Mouse (Mus musculus): ENCODE measurements around the gene Trim27. TPM values are rescaled to one million over a fixed set of nuclear protein-coding genes. Genes with fewer than 3 reads are reported as not detected.

Gene Trim27
- polyA plus RNA-seq (2015; fragmentation: Nextera tagmentation; extraction: Ambion mirVana) = 76.1 and 94.7 TPM in 2 replicates

- peak within 1 kb of the TSS; percentile 100 for H3K4me3 ChIP-seq (replicated peaks)
- H3K9me3 ChIP-seq (replicated peaks) = no peaks in the 10 kb centered on the region
- H3K9ac ChIP-seq (replicated peaks) = peak within 1 kb of the TSS; percentile 84
- 0% methylated on average over 15 of the region's 15 CpGs for WGBS
- H3K4me1 ChIP-seq = peaks cover 38% of the 10 kb centered on the region
- ATAC-seq (ENCODE audit: low FRiP score) = peak; percentile 43
- H3K27me3 ChIP-seq (replicated peaks) = no peaks in the 10 kb centered on the region
- H3K4me2 ChIP-seq = peak within 1 kb of the TSS; percentile 84
- peaks cover 20% of the 10 kb centered on the region for H3K36me3 ChIP-seq
- H3K27ac ChIP-seq (replicated peaks) = peak within 1 kb of the TSS; percentile 97
Measured at GRCm38 (mm10) chr13:21179367-21179723, at the start of gene Trim27. Gene Trim27 (plus strand): TSS chr13:21179445.

GRCm38 (mm10) chr13:21142421-21142820, 36.8 kb upstream of the Trim27 start:
- Histone ChIP-seq H3K27me3 (replicated peaks) (no peaks in the 10 kb centered on the region), H3K36me3 (no peaks in the 10 kb centered on the region), H3K4me2 (no peak overlapping the region), H3K9ac (replicated peaks) (no peak overlapping the region), H3K4me1 (no peaks in the 10 kb centered on the region), H3K4me3 (replicated peaks) (no peak overlapping the region), H3K9me3 (replicated peaks) (no peaks in the 10 kb centered on the region), H3K27ac (replicated peaks) (no peak overlapping the region)
- 47% methylated on average over 8 of the region's 8 CpGs for WGBS
- ATAC-seq (ENCODE audit: low FRiP score) = no peak

GRCm38 (mm10) chr13:21145767-21146166, 33.5 kb upstream of the Trim27 start, which contains the start of gene Olfr1368:
Gene Olfr1368 (minus strand): TSS chr13:21145867.
- H3K36me3 ChIP-seq = no peaks in the 10 kb centered on the region
- H3K4me2 ChIP-seq = no peak within 1 kb of the TSS
- H3K27ac ChIP-seq (replicated peaks) = no peak within 1 kb of the TSS
- no peaks in the 10 kb centered on the region for H3K4me1 ChIP-seq
- ATAC-seq (ENCODE audit: low FRiP score) = no peak
- 79% methylated on average over 4 of the region's 4 CpGs for WGBS
- no peak within 1 kb of the TSS for H3K4me3 ChIP-seq (replicated peaks)
- no peaks in the 10 kb centered on the region for H3K9me3 ChIP-seq (replicated peaks)
- no peak within 1 kb of the TSS for H3K9ac ChIP-seq (replicated peaks)
- no peaks in the 10 kb centered on the region for H3K27me3 ChIP-seq (replicated peaks)

- Histone ChIP-seq H3K4me2 (no peak overlapping the region), H3K4me1 (peaks cover 10% of the 10 kb centered on the region), H3K4me3 (replicated peaks) (no peak overlapping the region), H3K9me3 (replicated peaks) (no peaks in the 10 kb centered on the region), H3K9ac (replicated peaks) (no peak overlapping the region), H3K36me3 (no peaks in the 10 kb centered on the region), H3K27me3 (replicated peaks) (no peaks in the 10 kb centered on the region), H3K27ac (replicated peaks) (no peak overlapping the region)
- 90% methylated on average over 5 of the region's 5 CpGs for WGBS
- no peak for ATAC-seq (ENCODE audit: low FRiP score)
Measured at GRCm38 (mm10) chr13:21155888-21156287, 23.4 kb upstream of the Trim27 start.

- Histone ChIP-seq H3K9ac (replicated peaks) (no peak overlapping the region), H3K4me1 (peaks cover 13% of the 10 kb centered on the region), H3K27me3 (replicated peaks) (no peaks in the 10 kb centered on the region), H3K27ac (replicated peaks) (no peak overlapping the region), H3K4me3 (replicated peaks) (peak overlapping the region; percentile 71), H3K36me3 (no peaks in the 10 kb centered on the region), H3K4me2 (peak overlapping the region; percentile 92), H3K9me3 (replicated peaks) (no peaks in the 10 kb centered on the region)
- no peak for ATAC-seq (ENCODE audit: low FRiP score)
- 8% methylated on average over 9 of the region's 9 CpGs for WGBS
Measured at GRCm38 (mm10) chr13:21158071-21158470, 21.2 kb upstream of the Trim27 start.

- Histone ChIP-seq H3K4me3 (replicated peaks) (peak overlapping the region; percentile 71), H3K27ac (replicated peaks) (no peak overlapping the region), H3K27me3 (replicated peaks) (no peaks in the 10 kb centered on the region), H3K9ac (replicated peaks) (peak overlapping the region; percentile 48), H3K4me2 (peak overlapping the region; percentile 92), H3K4me1 (peaks cover 13% of the 10 kb centered on the region), H3K9me3 (replicated peaks) (no peaks in the 10 kb centered on the region), H3K36me3 (no peaks in the 10 kb centered on the region)
- ATAC-seq (ENCODE audit: low FRiP score) = peak; percentile 50
- under 1% methylated on average over 19 of the region's 19 CpGs for WGBS
Measured at GRCm38 (mm10) chr13:21158785-21159474, 20.3 kb upstream of the Trim27 start.

GRCm38 (mm10) chr13:21159475-21159819, 19.8 kb upstream of the Trim27 start:
- no peaks in the 10 kb centered on the region for H3K9me3 ChIP-seq (replicated peaks)
- peak overlapping the region; percentile 92 for H3K4me2 ChIP-seq
- ATAC-seq (ENCODE audit: low FRiP score) = peak; percentile 33; the same call in 1 of the 2 replicates
- no peak overlapping the region for H3K27ac ChIP-seq (replicated peaks)
- peak overlapping the region; percentile 48 for H3K9ac ChIP-seq (replicated peaks)
- H3K4me1 ChIP-seq = peaks cover 13% of the 10 kb centered on the region
- H3K4me3 ChIP-seq (replicated peaks) = peak overlapping the region; percentile 71
- WGBS = 0% methylated on average over 15 of the region's 15 CpGs
- H3K27me3 ChIP-seq (replicated peaks) = no peaks in the 10 kb centered on the region
- H3K36me3 ChIP-seq = no peaks in the 10 kb centered on the region

GRCm38 (mm10) chr13:21160041-21160511, 19.2 kb upstream of the Trim27 start:
- H3K4me2 ChIP-seq = peak overlapping the region; percentile 92
- peaks cover 13% of the 10 kb centered on the region for H3K4me1 ChIP-seq
- H3K36me3 ChIP-seq = no peaks in the 10 kb centered on the region
- H3K9ac ChIP-seq (replicated peaks) = peak overlapping the region; percentile 48
- WGBS = under 1% methylated on average over 16 of the region's 16 CpGs
- no peaks in the 10 kb centered on the region for H3K27me3 ChIP-seq (replicated peaks)
- peak overlapping the region; percentile 71 for H3K4me3 ChIP-seq (replicated peaks)
- ATAC-seq (ENCODE audit: low FRiP score) = peak; percentile 23
- no peaks in the 10 kb centered on the region for H3K9me3 ChIP-seq (replicated peaks)
- H3K27ac ChIP-seq (replicated peaks) = no peak overlapping the region

GRCm38 (mm10) chr13:21160657-21161590, 18.3 kb upstream of the Trim27 start:
- H3K9ac ChIP-seq (replicated peaks) = peak overlapping the region; percentile 48; the same call in 1 of the 2 replicates
- under 1% methylated on average over 32 of the region's 32 CpGs for WGBS
- no peaks in the 10 kb centered on the region for H3K9me3 ChIP-seq (replicated peaks)
- peaks cover 4% of the 10 kb centered on the region for H3K27me3 ChIP-seq (replicated peaks)
- peak overlapping the region; percentile 68; the same call in 1 of the 2 replicates for H3K27ac ChIP-seq (replicated peaks)
- H3K36me3 ChIP-seq = no peaks in the 10 kb centered on the region
- H3K4me3 ChIP-seq (replicated peaks) = peak overlapping the region; percentile 71
- peak overlapping the region; percentile 92 for H3K4me2 ChIP-seq
- peaks cover 13% of the 10 kb centered on the region for H3K4me1 ChIP-seq
- ATAC-seq (ENCODE audit: low FRiP score) = peak; percentile 92

- Histone ChIP-seq H3K4me1 (peaks cover 20% of the 10 kb centered on the region), H3K9me3 (replicated peaks) (no peaks in the 10 kb centered on the region), H3K27ac (replicated peaks) (no peak overlapping the region), H3K4me3 (replicated peaks) (peak overlapping the region; percentile 71), H3K9ac (replicated peaks) (no peak overlapping the region), H3K36me3 (no peaks in the 10 kb centered on the region), H3K27me3 (replicated peaks) (peaks cover 4% of the 10 kb centered on the region), H3K4me2 (peak overlapping the region; percentile 92)
- peak; percentile 26 for ATAC-seq (ENCODE audit: low FRiP score)
- 36% methylated on average over 2 of the region's 2 CpGs for WGBS
Measured at GRCm38 (mm10) chr13:21161591-21161990, 17.7 kb upstream of the Trim27 start.

GRCm38 (mm10) chr13:21162591-21162990, 16.7 kb upstream of the Trim27 start:
- no peak overlapping the region for H3K27ac ChIP-seq (replicated peaks)
- ATAC-seq (ENCODE audit: low FRiP score) = no peak
- 52% methylated on average over 5 of the region's 5 CpGs for WGBS
- H3K27me3 ChIP-seq (replicated peaks) = peaks cover 4% of the 10 kb centered on the region
- no peak overlapping the region for H3K4me2 ChIP-seq
- no peaks in the 10 kb centered on the region for H3K36me3 ChIP-seq
- no peaks in the 10 kb centered on the region for H3K9me3 ChIP-seq (replicated peaks)
- no peak overlapping the region for H3K9ac ChIP-seq (replicated peaks)
- H3K4me1 ChIP-seq = peaks cover 22% of the 10 kb centered on the region
- H3K4me3 ChIP-seq (replicated peaks) = no peak overlapping the region

All from neural tube, embryonic 15.5 days (tissue).